Mouse (Mus musculus) brain, embryonic 14.5 days (tissue): Measurements from ENCODE around the gene Hepacam2.

Experiments
- CTCF ChIP-seq: fragments of 200-500 bp; IDR thresholded peaks from 2 replicates; pipeline ENCODE4 v1.5.1; 2012; ENCODE audit warnings: inconsistent platforms, mild to moderate bottlenecking, moderate library complexity, borderline replicate concordance; ENCODE audit not compliant: insufficient read depth, insufficient read length; ENCODE audit errors: extremely low read depth
- POLR2A ChIP-seq: fragments of 200-500 bp; IDR thresholded peaks from 2 replicates; pipeline ENCODE4 v1.6.1; 2012; ENCODE audit warnings: mild to moderate bottlenecking, inconsistent platforms, borderline replicate concordance; ENCODE audit not compliant: poor library complexity, insufficient read depth, insufficient read length, severe bottlenecking; ENCODE audit errors: extremely low read depth

DNA sequence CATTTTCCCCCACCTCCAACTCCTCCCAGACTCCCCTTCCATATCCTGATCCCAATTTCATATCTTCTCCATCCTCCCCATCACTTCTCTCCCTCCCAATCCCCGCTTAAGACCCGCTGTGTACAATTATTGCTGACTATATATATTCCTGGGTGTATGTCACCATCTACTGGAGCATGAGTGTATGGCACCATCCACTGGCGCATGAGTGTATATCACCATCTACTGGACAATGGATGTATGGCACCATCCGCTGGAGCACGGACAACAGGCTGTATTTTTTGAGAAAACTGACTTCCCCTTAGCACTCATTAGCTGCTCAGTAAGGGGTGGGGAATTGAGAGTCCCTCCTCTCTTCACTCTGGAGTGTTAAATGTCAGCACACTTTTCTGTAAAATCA is 50.7 kb downstream of the Hepacam2 start:
- TF ChIP-seq CTCF (peak; percentile 96), POLR2A (no peak)
